Mouse (Mus musculus): ENCODE data around the gene 9030624G23Rik. TPM values are rescaled to one million over a fixed set of nuclear protein-coding genes. Genes with fewer than 3 reads are reported as not detected.
"Not testable (repeated sequence)": the region's sequence is repeated elsewhere in the genome, so short reads cannot be mapped to it uniquely, and the experiment has no call there.

Gene 9030624G23Rik
- total RNA-seq (2021): 1 to 10 TPM; 1.6 to 2.7 TPM

- peak; percentile 2 to 31 for DNase-seq (ENCODE audit: extremely low spot score in 1 of 2, low spot score in 1 of 2)
Measured at GRCm38 (mm10) chr12:24097108-24097520, at the start of gene 9030624G23Rik. 9030624G23Rik (minus strand) TSS chr12:24097246.

DNA sequence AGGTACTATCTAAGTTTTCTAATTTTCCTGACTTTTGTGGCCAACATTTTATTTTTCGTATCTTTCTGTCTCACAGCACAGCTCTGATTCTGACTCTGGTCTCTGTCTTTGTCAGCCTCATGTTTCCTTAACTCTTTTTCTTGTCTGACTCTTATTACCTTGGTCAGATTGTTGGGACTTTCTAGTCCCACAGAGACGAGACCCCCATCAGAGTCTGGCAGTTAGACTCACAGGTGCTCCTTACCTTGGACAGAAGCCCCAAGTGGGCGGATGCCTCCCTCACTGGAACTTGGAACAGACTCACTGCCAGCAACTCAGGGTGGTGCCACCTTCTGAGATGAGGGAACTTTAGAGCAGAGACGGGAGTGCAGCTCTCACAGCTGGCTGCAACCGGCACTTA, 13.9 kb downstream of the 9030624G23Rik start:
- DNase-seq (ENCODE audit: extremely low spot score in 1 of 2, low spot score in 1 of 2): not testable (repeated sequence)

All from layer of hippocampus, postnatal 25 days (tissue).